Mouse (Mus musculus) forebrain, embryonic 13.5 days (tissue): ENCODE measurements around the gene Gm10273. TPM values are rescaled to one million over a fixed set of nuclear protein-coding genes. Genes with fewer than 3 reads are reported as not detected.
"Not testable (repeated sequence)": the region's sequence is repeated elsewhere in the genome, so short reads cannot be mapped to it uniquely, and the experiment has no call there.

Experiments
- ATAC-seq: fragments of 200-750 bp; cut with Nextera tagmentation; 2 replicates; pipeline ENCODE4 v1.8.0; 2017
- H3K27ac ChIP-seq: fragments of 300-500 bp; sonication (generic); 2 replicates; pipeline ENCODE4 v1.5.1; 2015; ENCODE audit warnings: inconsistent platforms, mild to moderate bottlenecking, moderate library complexity
- H3K27me3 ChIP-seq: fragments of 300-500 bp; sonication (generic); 2 replicates; pipeline ENCODE4 v1.6.1; 2015; ENCODE audit warnings: mild to moderate bottlenecking, inconsistent platforms
- H3K36me3 ChIP-seq: fragments of 300-500 bp; sonication (generic); 2 replicates; pipeline ENCODE4 v1.6.1; 2015; ENCODE audit warnings: mild to moderate bottlenecking, inconsistent platforms; ENCODE audit not compliant: poor library complexity, severe bottlenecking
- H3K4me1 ChIP-seq: fragments of 300-500 bp; sonication (generic); 2 replicates; pipeline ENCODE4 v1.6.1; 2015; ENCODE audit warnings: inconsistent platforms
- H3K4me2 ChIP-seq: fragments of 300-500 bp; sonication (generic); 2 replicates; pipeline ENCODE4 v1.6.1; 2015; ENCODE audit warnings: inconsistent platforms, mild to moderate bottlenecking, moderate library complexity
- H3K4me3 ChIP-seq: fragments of 300-500 bp; sonication (generic); 2 replicates; pipeline ENCODE4 v1.5.1; 2015; ENCODE audit warnings: mild to moderate bottlenecking, inconsistent platforms
- H3K9ac ChIP-seq: fragments of 300-500 bp; sonication (generic); 2 replicates; pipeline ENCODE4 v1.6.1; 2015; ENCODE audit warnings: mild to moderate bottlenecking, inconsistent platforms
- H3K9me3 ChIP-seq: fragments of 300-500 bp; sonication (generic); replicated peaks from 2 replicates; pipeline ENCODE4 v1.6.1; 2016; ENCODE audit warnings: inconsistent platforms
- WGBS: fragments of 180-500 bp; shearing (Covaris S2); methylation state at CpG from one replicate; pipeline ENCODE4 v1.1.7; 2015; 5-methylcytosine and 5-hydroxymethylcytosine counted together
- polyA plus RNA-seq: library from polyadenylated mRNA; unstranded; fragments of >200 nt; fragmentation: Nextera tagmentation; extraction: Ambion mirVana; gene quantifications from 2 replicates; pipeline ENCODE4 v1.2.1, GENCODE M21; 2015

The Gm10273 gene
- polyA plus RNA-seq, 1 experiment from 2014 or later: 1.8 TPM

- H3K4me3 ChIP-seq: no peak overlapping the region
- H3K36me3 ChIP-seq: peaks cover 83% of the 10 kb centered on the region
- H3K27me3 ChIP-seq: no peaks in the 10 kb centered on the region
- no peak overlapping the region for H3K27ac ChIP-seq
- H3K4me1 ChIP-seq: no peaks in the 10 kb centered on the region
- ATAC-seq: no peak
- 91% methylated on average over 8 of the region's 8 CpGs for WGBS
- no peak overlapping the region for H3K9ac ChIP-seq
- no peak overlapping the region for H3K4me2 ChIP-seq
- H3K9me3 ChIP-seq: no peaks in the 10 kb centered on the region
Measured at GRCm38 (mm10) chr10:59368729-59369128, 26.7 kb upstream of the Gm10273 start.

- ATAC-seq: no peak
Measured at GRCm38 (mm10) chr10:59369426-59369825, 26.0 kb upstream of the Gm10273 start.

GRCm38 (mm10) chr10:59377906-59378305, 17.5 kb upstream of the Gm10273 start:
- 93% methylated on average over 10 of the region's 10 CpGs for WGBS
- H3K27me3 ChIP-seq: no peaks in the 10 kb centered on the region
- no peaks in the 10 kb centered on the region for H3K4me1 ChIP-seq
- no peaks in the 10 kb centered on the region for H3K9me3 ChIP-seq
- no peak overlapping the region for H3K4me2 ChIP-seq
- H3K27ac ChIP-seq: no peak overlapping the region
- H3K36me3 ChIP-seq: peaks cover 19% of the 10 kb centered on the region
- H3K4me3 ChIP-seq: no peak overlapping the region
- no peak for ATAC-seq
- no peak overlapping the region for H3K9ac ChIP-seq

More at GRCm38 (mm10) chr10:59369426-59369825, 26.0 kb upstream of the Gm10273 start:
- H3K36me3 ChIP-seq: peaks cover 80% of the 10 kb centered on the region
- no peaks in the 10 kb centered on the region for H3K9me3 ChIP-seq
- H3K27me3 ChIP-seq: no peaks in the 10 kb centered on the region
- H3K4me3 ChIP-seq: no peak overlapping the region
- H3K4me1 ChIP-seq: no peaks in the 10 kb centered on the region
- H3K27ac ChIP-seq: no peak overlapping the region
- 94% methylated on average over 9 of the region's 9 CpGs for WGBS
- H3K4me2 ChIP-seq: no peak overlapping the region
- H3K9ac ChIP-seq: no peak overlapping the region

- H3K4me3 ChIP-seq: no peak overlapping the region
- H3K27me3 ChIP-seq: no peaks in the 10 kb centered on the region
- WGBS: 95% methylated on average over 4 of the region's 4 CpGs
- no peak for ATAC-seq
- H3K27ac ChIP-seq: no peak overlapping the region
- no peaks in the 10 kb centered on the region for H3K4me1 ChIP-seq
- H3K4me2 ChIP-seq: no peak overlapping the region
- H3K36me3 ChIP-seq: 0 out of 2 replicates have a peak, but pooled peaks cover 14% of the 10 kb centered on the region
- no peak overlapping the region for H3K9ac ChIP-seq
- no peaks in the 10 kb centered on the region for H3K9me3 ChIP-seq
Measured at GRCm38 (mm10) chr10:59378728-59379127, 16.7 kb upstream of the Gm10273 start.

- 65% methylated on average over 3 of the region's 3 CpGs for WGBS
- ATAC-seq: no peak
Measured at GRCm38 (mm10) chr10:59379927-59380326, 15.5 kb upstream of the Gm10273 start.

GRCm38 (mm10) chr10:59380411-59380821, 15.0 kb upstream of the Gm10273 start:
- 77% methylated on average over 2 of the region's 2 CpGs for WGBS
- no peak overlapping the region for H3K4me2 ChIP-seq
- no peaks in the 10 kb centered on the region for H3K27me3 ChIP-seq
- no peaks in the 10 kb centered on the region for H3K4me1 ChIP-seq
- H3K9ac ChIP-seq: no peak overlapping the region
- no peaks in the 10 kb centered on the region for H3K9me3 ChIP-seq
- H3K27ac ChIP-seq: no peak overlapping the region
- H3K4me3 ChIP-seq: no peak overlapping the region
- no peak for ATAC-seq
- 0 out of 2 replicates have a peak, but pooled peaks cover 5% of the 10 kb centered on the region for H3K36me3 ChIP-seq

More at GRCm38 (mm10) chr10:59379927-59380326, 15.5 kb upstream of the Gm10273 start:
- no peaks in the 10 kb centered on the region for H3K4me1 ChIP-seq
- no peaks in the 10 kb centered on the region for H3K9me3 ChIP-seq
- no peak overlapping the region for H3K27ac ChIP-seq
- H3K36me3 ChIP-seq: 0 out of 2 replicates have a peak, but pooled peaks cover 5% of the 10 kb centered on the region
- H3K27me3 ChIP-seq: no peaks in the 10 kb centered on the region
- no peak overlapping the region for H3K4me2 ChIP-seq
- H3K9ac ChIP-seq: no peak overlapping the region
- no peak overlapping the region for H3K4me3 ChIP-seq

GRCm38 (mm10) chr10:59381563-59381962, 13.9 kb upstream of the Gm10273 start:
- WGBS: 81% methylated on average over 6 of the region's 10 CpGs
- not testable (repeated sequence) for H3K9ac ChIP-seq, ATAC-seq, H3K4me3 ChIP-seq, H3K9me3 ChIP-seq, H3K27ac ChIP-seq, H3K36me3 ChIP-seq, H3K4me1 ChIP-seq, H3K27me3 ChIP-seq, H3K4me2 ChIP-seq

GRCm38 (mm10) chr10:59386951-59387350, 8.5 kb upstream of the Gm10273 start:
- Histone ChIP-seq H3K36me3 (no peaks in the 10 kb centered on the region; the same call in 1 of the 2 replicates), H3K9ac (no peak overlapping the region), H3K27me3 (no peaks in the 10 kb centered on the region), H3K27ac (no peak overlapping the region), H3K4me1 (no peaks in the 10 kb centered on the region), H3K9me3 (peaks cover 11% of the 10 kb centered on the region; the same call in 1 of the 2 replicates), H3K4me3 (no peak overlapping the region), H3K4me2 (no peak overlapping the region)
- 75% methylated on average over 8 of the region's 8 CpGs for WGBS
- peak; percentile 84; the same call in 1 of the 2 replicates for ATAC-seq

GRCm38 (mm10) chr10:59389652-59390051, 5.8 kb upstream of the Gm10273 start:
- H3K27me3 ChIP-seq: no peaks in the 10 kb centered on the region
- no peaks in the 10 kb centered on the region; the same call in 1 of the 2 replicates for H3K36me3 ChIP-seq
- no peaks in the 10 kb centered on the region for H3K4me1 ChIP-seq
- WGBS: 93% methylated on average over 3 of the region's 3 CpGs
- no peak overlapping the region for H3K4me3 ChIP-seq
- no peak overlapping the region for H3K9ac ChIP-seq
- ATAC-seq: no peak
- H3K27ac ChIP-seq: no peak overlapping the region
- H3K9me3 ChIP-seq: peaks cover 11% of the 10 kb centered on the region; the same call in 1 of the 2 replicates
- no peak overlapping the region for H3K4me2 ChIP-seq

GRCm38 (mm10) chr10:59391907-59392306, 3.5 kb upstream of the Gm10273 start:
- no peak overlapping the region for H3K27ac ChIP-seq
- no peak overlapping the region for H3K4me3 ChIP-seq
- ATAC-seq: no peak
- WGBS: 79% methylated on average over 4 of the region's 4 CpGs
- no peaks in the 10 kb centered on the region for H3K27me3 ChIP-seq
- no peak overlapping the region for H3K9ac ChIP-seq
- no peak overlapping the region for H3K4me2 ChIP-seq
- no peaks in the 10 kb centered on the region; the same call in 1 of the 2 replicates for H3K36me3 ChIP-seq
- no peaks in the 10 kb centered on the region for H3K4me1 ChIP-seq
- peaks cover 11% of the 10 kb centered on the region; the same call in 1 of the 2 replicates for H3K9me3 ChIP-seq

- WGBS: 81% methylated on average over 21 of the region's 21 CpGs
- Histone ChIP-seq H3K9ac (no peak within 1 kb of the TSS), H3K9me3 (no peaks in the 10 kb centered on the region), H3K36me3 (no peaks in the 10 kb centered on the region), H3K4me3 (no peak within 1 kb of the TSS), H3K4me2 (no peak within 1 kb of the TSS), H3K27ac (no peak within 1 kb of the TSS), H3K4me1 (no peaks in the 10 kb centered on the region), H3K27me3 (no peaks in the 10 kb centered on the region)
- ATAC-seq: no peak
Measured at GRCm38 (mm10) chr10:59402899-59403792, 7.7 kb downstream of the Gm10273 start, which contains the start of gene Pla2g12b. Gene Pla2g12b, plus strand, starts transcription at chr10:59403660.

GRCm38 (mm10) chr10:59403793-59404149, 8.3 kb downstream of the Gm10273 start:
- Histone ChIP-seq H3K4me3 (no peak overlapping the region), H3K9me3 (no peaks in the 10 kb centered on the region), H3K36me3 (no peaks in the 10 kb centered on the region), H3K27ac (no peak overlapping the region), H3K27me3 (no peaks in the 10 kb centered on the region), H3K4me2 (no peak overlapping the region), H3K4me1 (no peaks in the 10 kb centered on the region), H3K9ac (no peak overlapping the region)
- no peak for ATAC-seq
- WGBS: 84% methylated on average over 10 of the region's 10 CpGs
